Mouse (Mus musculus): ENCODE measurements around the gene Esyt1. TPM values are rescaled to one million over a fixed set of nuclear protein-coding genes. Genes with fewer than 3 reads are reported as not detected.
A peak's percentile ranks its signal among the peaks of the same experiment; 100 is the strongest.

Gene Esyt1
- total RNA-seq (2014; rRNA removed; ENCODE audit: low replicate concordance) (38.2 and 41.5 TPM in 2 replicates), polyA plus RNA-seq (2015; fragmentation: Nextera tagmentation; extraction: Ambion mirVana) (12.6 and 13.0 TPM in 2 replicates)

DNA sequence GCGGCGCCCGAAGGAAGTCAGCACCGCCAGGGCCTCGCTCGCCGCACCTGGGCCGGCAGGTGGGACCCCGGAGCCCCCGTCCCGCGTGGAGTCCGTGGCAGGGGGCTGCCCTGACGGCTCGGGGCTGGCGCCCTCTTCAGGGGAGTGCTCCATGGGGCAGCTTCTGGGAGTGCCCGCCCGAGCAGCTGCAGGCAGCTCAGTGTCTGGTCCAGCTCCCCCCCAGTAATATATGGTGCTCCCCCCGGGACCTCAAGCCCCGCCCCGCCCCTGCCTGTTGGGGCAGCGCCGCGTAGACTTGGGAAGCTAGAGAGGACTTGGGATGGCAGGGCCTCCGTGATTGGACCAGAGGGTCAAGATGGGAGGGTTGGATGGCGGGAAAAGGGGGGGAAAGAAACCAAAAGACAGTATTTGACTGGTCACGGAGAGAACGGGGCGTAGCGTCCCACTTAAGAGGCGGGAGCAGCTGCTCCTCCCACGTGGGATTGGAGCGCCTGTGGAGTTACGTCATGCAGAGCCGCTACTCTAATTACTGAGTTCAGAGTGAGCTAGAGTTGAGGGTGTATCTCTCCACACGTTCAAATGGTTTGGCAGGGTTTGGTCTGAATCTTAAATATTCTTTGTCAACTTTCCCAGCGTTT lies at the start of gene Esyt1:
Gene Esyt1, minus strand, starts transcription at position 201 of the 638 bp plus-strand sequence.
- peak; percentile 35; the same call in 1 of the 2 replicates for TF ChIP-seq CTCF (IDR thresholded peaks at IDR 0.05; ENCODE audit: low read depth)
- 0 out of 2 replicates have a peak, but pooled peaks have one; percentile 24 for TF ChIP-seq EP300 (IDR thresholded peaks at IDR 0.05; ENCODE audit: low read depth)
- no peaks in the 10 kb centered on the region for H3K27me3 ChIP-seq (ENCODE audit: control insufficient read depth, insufficient read depth, low read length)
- ATAC-seq (ENCODE audit: insufficient read depth, low read depth) = peak; percentile 97
- peaks cover 10% of the 10 kb centered on the region for H3K36me3 ChIP-seq (replicated peaks; ENCODE audit: control insufficient read depth, insufficient read depth, low read length)
- H3K9me3 ChIP-seq (replicated peaks; ENCODE audit: control insufficient read depth, low read length) = no peaks in the 10 kb centered on the region
- peak within 1 kb of the TSS; percentile 77 for H3K9ac ChIP-seq (replicated peaks; ENCODE audit: low read depth, low read length)
- peak within 1 kb of the TSS; percentile 93 for H3K4me3 ChIP-seq (ENCODE audit: low read depth, low read length)
- H3K27ac ChIP-seq (ENCODE audit: low read depth) = peak within 1 kb of the TSS; percentile 87
- H3K4me2 ChIP-seq (ENCODE audit: low read depth, low read length) = peak within 1 kb of the TSS; percentile 98
- WGBS = under 1% methylated on average over 35 of the region's 37 CpGs
- no peaks in the 10 kb centered on the region for H3K4me1 ChIP-seq (ENCODE audit: control insufficient read depth, insufficient read depth)
- peak; percentile 100 for DNase-seq (ENCODE audit: low spot score)

- Histone ChIP-seq H3K36me3 (replicated peaks; ENCODE audit: control insufficient read depth, insufficient read depth, low read length) (peaks cover 14% of the 10 kb centered on the region; the same call in 1 of the 2 replicates), H3K27me3 (ENCODE audit: control insufficient read depth, insufficient read depth, low read length) (no peaks in the 10 kb centered on the region), H3K27ac (ENCODE audit: low read depth) (no peak overlapping the region), H3K4me3 (ENCODE audit: low read depth, low read length) (no peak overlapping the region), H3K9ac (replicated peaks; ENCODE audit: low read depth, low read length) (no peak overlapping the region), H3K4me2 (ENCODE audit: low read depth, low read length) (no peak overlapping the region), H3K4me1 (ENCODE audit: control insufficient read depth, insufficient read depth) (no peaks in the 10 kb centered on the region), H3K9me3 (replicated peaks; ENCODE audit: control insufficient read depth, low read length) (no peaks in the 10 kb centered on the region)
- DNase-seq (ENCODE audit: low spot score) (no peak), ATAC-seq (ENCODE audit: insufficient read depth, low read depth) (no peak)
- no peak for TF ChIP-seq EP300 (IDR thresholded peaks at IDR 0.05; ENCODE audit: low read depth)
- peak; percentile 10; the same call in 1 of the 2 replicates for TF ChIP-seq CTCF (IDR thresholded peaks at IDR 0.05; ENCODE audit: low read depth)
- 87% methylated on average over 2 of the region's 2 CpGs for WGBS
These were observed 49.4 kb upstream of the Esyt1 start for GRCm38 (mm10) chr10:128575063-128575462.

DNA sequence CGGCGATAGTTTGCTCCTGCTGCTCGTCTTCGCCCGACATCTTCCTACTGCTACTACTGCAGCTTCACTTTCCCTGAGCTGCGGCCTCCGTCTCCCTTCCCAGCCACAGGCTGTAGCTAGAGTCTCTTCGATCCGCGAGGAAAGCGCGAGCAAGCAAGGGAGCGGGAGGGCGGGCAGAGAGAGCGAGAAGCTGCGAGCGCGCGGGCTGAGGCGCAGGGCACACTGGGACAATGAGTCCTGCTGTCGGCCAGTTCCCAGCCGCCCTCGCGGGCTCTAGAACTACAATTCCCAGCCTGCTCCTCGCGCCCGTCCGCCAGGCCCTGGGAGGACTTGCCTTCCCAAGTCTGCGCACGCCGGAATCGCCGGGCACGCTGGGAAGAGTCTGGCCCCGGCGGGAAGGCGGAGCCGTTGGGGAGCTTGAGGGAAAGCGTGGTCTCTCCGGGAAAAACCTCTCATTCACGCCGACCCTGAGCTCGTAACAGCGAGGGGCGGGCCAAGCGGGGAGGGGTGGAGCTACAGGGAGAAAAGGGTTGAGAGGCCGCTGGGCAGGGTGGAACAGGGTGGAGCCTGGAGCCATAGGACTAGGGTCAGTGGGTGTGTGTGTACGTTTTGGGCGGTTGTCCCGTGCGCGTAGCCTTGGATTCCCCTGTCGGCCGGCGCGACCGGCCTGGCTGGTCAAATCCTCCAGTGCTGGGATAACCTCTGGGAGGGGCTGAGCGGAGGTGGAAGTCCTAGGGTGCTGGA lies 40.3 kb upstream of the Esyt1 start, which contains the start of gene Pa2g4:
Gene Pa2g4, minus strand, starts transcription at position 200 of the 744 bp plus-strand sequence.
- ATAC-seq (ENCODE audit: insufficient read depth, low read depth) = peak; percentile 96
- no peaks in the 10 kb centered on the region for H3K9me3 ChIP-seq (replicated peaks; ENCODE audit: control insufficient read depth, low read length)

DNA sequence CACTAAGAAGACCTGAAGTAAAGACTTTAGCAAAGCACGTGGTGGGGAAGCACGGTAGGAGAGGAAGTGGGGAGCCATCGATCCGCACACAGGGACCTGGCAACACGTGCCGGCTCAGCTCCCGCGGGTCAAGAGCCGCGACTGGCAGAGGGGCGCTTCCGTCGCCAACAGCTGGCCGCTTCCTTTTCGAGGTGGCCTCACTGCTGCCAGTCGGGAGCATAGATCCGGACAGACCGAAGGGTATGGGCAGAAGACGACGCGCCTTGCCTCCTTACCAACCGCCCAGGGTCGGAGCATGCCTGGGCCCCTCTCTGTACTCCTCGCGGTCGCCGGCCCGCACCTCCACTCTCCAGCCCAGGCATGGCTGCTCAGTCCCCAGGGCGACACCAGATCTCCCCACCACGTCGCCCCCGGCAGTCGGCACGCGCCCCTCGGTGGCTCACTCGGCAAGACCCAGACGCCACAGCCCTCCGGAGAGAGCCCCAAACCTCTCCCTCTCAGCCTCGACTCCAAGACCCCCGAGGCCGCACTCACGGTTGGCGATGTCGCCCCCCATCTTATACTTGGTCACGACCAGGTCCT lies 39.6 kb upstream of the Esyt1 start:
- Histone ChIP-seq H3K4me3 (ENCODE audit: low read depth, low read length) (peak overlapping the region; percentile 94), H3K4me1 (ENCODE audit: control insufficient read depth, insufficient read depth) (peaks cover 8% of the 10 kb centered on the region; the same call in 1 of the 2 replicates), H3K27ac (ENCODE audit: low read depth) (peak overlapping the region; percentile 89), H3K27me3 (ENCODE audit: control insufficient read depth, insufficient read depth, low read length) (no peaks in the 10 kb centered on the region), H3K9ac (replicated peaks; ENCODE audit: low read depth, low read length) (peak overlapping the region; percentile 91), H3K9me3 (replicated peaks; ENCODE audit: control insufficient read depth, low read length) (no peaks in the 10 kb centered on the region), H3K4me2 (ENCODE audit: low read depth, low read length) (peak overlapping the region; percentile 92), H3K36me3 (replicated peaks; ENCODE audit: control insufficient read depth, insufficient read depth, low read length) (peaks cover 40% of the 10 kb centered on the region)
- ATAC-seq (ENCODE audit: insufficient read depth, low read depth) = peak; percentile 12
- no peak for DNase-seq (ENCODE audit: low spot score)
- WGBS = under 1% methylated on average over 43 of the region's 46 CpGs
- TF ChIP-seq EP300 (IDR thresholded peaks at IDR 0.05; ENCODE audit: low read depth) (no peak), CTCF (IDR thresholded peaks at IDR 0.05; ENCODE audit: low read depth) (no peak; the same call in 1 of the 2 replicates)

More for the DNA sequence above, 40.3 kb upstream of the Esyt1 start, which contains the start of gene Pa2g4:
- H3K27me3 ChIP-seq (ENCODE audit: control insufficient read depth, insufficient read depth, low read length) = no peaks in the 10 kb centered on the region
- peak within 1 kb of the TSS; percentile 94 for H3K4me3 ChIP-seq (ENCODE audit: low read depth, low read length)
- peak; percentile 99 for DNase-seq (ENCODE audit: low spot score)
- H3K4me2 ChIP-seq (ENCODE audit: low read depth, low read length) = peak within 1 kb of the TSS; percentile 92
- peaks cover 33% of the 10 kb centered on the region for H3K36me3 ChIP-seq (replicated peaks; ENCODE audit: control insufficient read depth, insufficient read depth, low read length)
- peaks cover 8% of the 10 kb centered on the region; the same call in 1 of the 2 replicates for H3K4me1 ChIP-seq (ENCODE audit: control insufficient read depth, insufficient read depth)
- WGBS = under 1% methylated on average over 58 of the region's 58 CpGs
- peak; percentile 44; the same call in 1 of the 2 replicates for TF ChIP-seq EP300 (IDR thresholded peaks at IDR 0.05; ENCODE audit: low read depth)
- TF ChIP-seq CTCF (IDR thresholded peaks at IDR 0.05; ENCODE audit: low read depth) = 0 out of 2 replicates have a peak, but pooled peaks have one; percentile 7
- H3K27ac ChIP-seq (ENCODE audit: low read depth) = peak within 1 kb of the TSS; percentile 89
- peak within 1 kb of the TSS; percentile 91 for H3K9ac ChIP-seq (replicated peaks; ENCODE audit: low read depth, low read length)

- 0 out of 2 replicates have a peak overlapping the region, but pooled peaks have one; percentile 17 for H3K9ac ChIP-seq (replicated peaks; ENCODE audit: low read depth, low read length)
- no peak overlapping the region for H3K4me3 ChIP-seq (ENCODE audit: low read depth, low read length)
- H3K9me3 ChIP-seq (replicated peaks; ENCODE audit: control insufficient read depth, low read length) = no peaks in the 10 kb centered on the region
- H3K27me3 ChIP-seq (ENCODE audit: control insufficient read depth, insufficient read depth, low read length) = no peaks in the 10 kb centered on the region
- no peak for DNase-seq (ENCODE audit: low spot score)
- peaks cover 49% of the 10 kb centered on the region for H3K36me3 ChIP-seq (replicated peaks; ENCODE audit: control insufficient read depth, insufficient read depth, low read length)
- TF ChIP-seq CTCF (IDR thresholded peaks at IDR 0.05; ENCODE audit: low read depth) (no peak), EP300 (IDR thresholded peaks at IDR 0.05; ENCODE audit: low read depth) (no peak)
- H3K27ac ChIP-seq (ENCODE audit: low read depth) = no peak overlapping the region
- peaks cover 8% of the 10 kb centered on the region; the same call in 1 of the 2 replicates for H3K4me1 ChIP-seq (ENCODE audit: control insufficient read depth, insufficient read depth)
- WGBS = 83% methylated on average over 6 of the region's 6 CpGs
- H3K4me2 ChIP-seq (ENCODE audit: low read depth, low read length) = no peak overlapping the region
- no peak for ATAC-seq (ENCODE audit: insufficient read depth, low read depth)
These were observed 37.9 kb upstream of the Esyt1 start for GRCm38 (mm10) chr10:128563544-128563943.
